In genomic region chr1:34040901-34041721, GRCm38 (mm10) we compare ENCODE assay signal across 9 mouse cellular contexts.
A peak's percentile ranks its signal among the peaks of the same experiment; 100 is the strongest.
DNase-seq lines count a peak whose midpoint lies in the region; ATAC-seq lines count a peak whose summit lies in the region.
"Had no signal": no experiment of that assay in that cellular context is flagged by ENCODE, and none has a peak within 500 bp of the region (broad histone marks: within the 10 kb centered on the region; RNA-seq: fewer than 3 reads in every experiment).

No protein-coding gene starts in this region.

- ATAC-seq in megakaryocyte, adult 5-6 weeks (ENCODE audit: poor library complexity, severe bottlenecking) = no peak

- DNase-seq in left cerebral cortex, postnatal 14 days (ENCODE audit: low spot score in 2 of 2) = peak; percentile 43 to 53
- DNase-seq in left cerebral cortex, adult 11 months (ENCODE audit: low spot score) = no peak
- peak; percentile 40 for DNase-seq in MN1 (ENCODE audit: low spot score)
- DNase-seq in embryo, embryonic 11 days = peak; percentile 26
- peak; percentile 41 to 56 for DNase-seq in layer of hippocampus, postnatal 10 days (ENCODE audit: low spot score in 2 of 2)
- no peak for DNase-seq in B cell, adult 2 months
- DNase-seq: cerebellum, postnatal 36 days; heart, adult 18-20 months had no signal

- intact Hi-C loops in left cerebral cortex, postnatal 14 days (cut with DNase I) = no loop called here

Comparison
In these comparisons a context has a peak if more than half of its experiments do, and no peak if none do; other contexts are left out.
1. DNase-seq: peak in left cerebral cortex, postnatal 14 days (2 of 2), MN1 (single experiment), embryo, embryonic 11 days (single experiment) and layer of hippocampus, postnatal 10 days (2 of 2); none in left cerebral cortex, adult 11 months (single experiment) and B cell, adult 2 months (0 of 2).